Mouse (Mus musculus) forebrain, embryonic 14.5 days (tissue): ENCODE results near the gene Orai3. TPM values are rescaled to one million over a fixed set of nuclear protein-coding genes. Genes with fewer than 3 reads are reported as not detected.

Experiments used
- ATAC-seq: fragments of 200-750 bp; cut with Nextera tagmentation; 2 replicates; pipeline ENCODE4 v1.8.0; 2017; ENCODE audit warnings: mild to moderate bottlenecking, moderate library complexity
- DNase-seq: peaks from one replicate; pipeline ENCODE4 v3.0.0-alpha.2; 2015; ENCODE audit warnings: low spot score
- H3K27ac ChIP-seq: fragments of 300-500 bp; sonication (generic); 2 replicates; pipeline ENCODE4 v1.5.1; 2014; ENCODE audit warnings: low read depth, mild to moderate bottlenecking, control low read depth, low read length, moderate library complexity
- H3K27me3 ChIP-seq: fragments of 300-500 bp; sonication (generic); replicated peaks from 2 replicates; pipeline ENCODE4 v1.6.1; 2014; ENCODE audit warnings: low read length, control low read depth, mixed read lengths; ENCODE audit not compliant: control insufficient read depth, insufficient read depth
- H3K36me3 ChIP-seq: fragments of 300-500 bp; sonication (generic); 2 replicates; pipeline ENCODE4 v1.6.1; 2014; ENCODE audit warnings: low read length, control low read depth; ENCODE audit not compliant: control insufficient read depth, insufficient read depth
- H3K4me1 ChIP-seq: fragments of 300-500 bp; sonication (generic); 2 replicates; pipeline ENCODE4 v1.6.1; 2014; ENCODE audit warnings: antibody characterized with exemption, low read length, control low read depth; ENCODE audit not compliant: control insufficient read depth, insufficient read depth
- H3K4me2 ChIP-seq: fragments of 300-500 bp; sonication (generic); 2 replicates; pipeline ENCODE4 v1.6.1; 2014; ENCODE audit warnings: mild to moderate bottlenecking, control low read depth, low read length
- H3K4me3 ChIP-seq: fragments of 300-500 bp; sonication (generic); 2 replicates; pipeline ENCODE4 v1.5.1; 2014; ENCODE audit warnings: low read depth, low read length, control low read depth
- H3K9ac ChIP-seq: fragments of 300-500 bp; sonication (generic); 2 replicates; pipeline ENCODE4 v1.6.1; 2014; ENCODE audit warnings: mild to moderate bottlenecking, low read length, control low read depth, moderate library complexity
- H3K9me3 ChIP-seq: fragments of 300-500 bp; sonication (generic); replicated peaks from 2 replicates; pipeline ENCODE4 v1.6.1; 2016; ENCODE audit warnings: low read length, control low read depth, mixed read lengths; ENCODE audit not compliant: control insufficient read depth
- WGBS: fragments of 180-500 bp; shearing (Covaris S2); extraction: QIAGEN DNeasy Blood & Tissue Kit; methylation state at CpG from one replicate; pipeline ENCODE4 v1.1.7; 2014; 5-methylcytosine and 5-hydroxymethylcytosine counted together
- polyA plus RNA-seq: library from polyadenylated mRNA; unstranded; fragments of >200 nt; fragmentation: Nextera tagmentation; extraction: Ambion mirVana; gene quantifications from 2 replicates; pipeline ENCODE4 v1.2.1, GENCODE M21; 2014

The Orai3 gene
- polyA plus RNA-seq, 1 experiment from 2014 or later, result 3.3 TPM

GRCm38 (mm10) chr7:127753158-127753557 lies 16.5 kb upstream of the Orai3 start:
- ATAC-seq (no peak), DNase-seq (no peak)
- H3K9me3 ChIP-seq, result no peaks in the 10 kb centered on the region
- WGBS, result 79% methylated on average over 5 of the region's 5 CpGs
- no peaks in the 10 kb centered on the region for H3K27me3 ChIP-seq
- no peak overlapping the region for H3K27ac ChIP-seq
- peaks cover 100% of the 10 kb centered on the region for H3K36me3 ChIP-seq
- no peak overlapping the region for H3K9ac ChIP-seq
- H3K4me3 ChIP-seq, result no peak overlapping the region
- H3K4me1 ChIP-seq, result no peaks in the 10 kb centered on the region
- no peak overlapping the region for H3K4me2 ChIP-seq

GRCm38 (mm10) chr7:127753741-127754140 lies 15.9 kb upstream of the Orai3 start:
- Histone ChIP-seq H3K4me1 (no peaks in the 10 kb centered on the region), H3K9ac (no peak overlapping the region)
- no peak for ATAC-seq

GRCm38 (mm10) chr7:127759716-127760115 lies 9.9 kb upstream of the Orai3 start:
- Histone ChIP-seq H3K36me3 (peaks cover 84% of the 10 kb centered on the region), H3K4me3 (no peak overlapping the region), H3K4me2 (no peak overlapping the region), H3K27ac (no peak overlapping the region), H3K9me3 (no peaks in the 10 kb centered on the region), H3K9ac (no peak overlapping the region), H3K4me1 (no peaks in the 10 kb centered on the region), H3K27me3 (no peaks in the 10 kb centered on the region)
- WGBS, result 83% methylated on average over 6 of the region's 6 CpGs
- DNase-seq (no peak), ATAC-seq (no peak)

More at GRCm38 (mm10) chr7:127753741-127754140, 15.9 kb upstream of the Orai3 start:
- no peak for DNase-seq
- H3K4me3 ChIP-seq, result no peak overlapping the region
- no peak overlapping the region for H3K4me2 ChIP-seq
- no peaks in the 10 kb centered on the region for H3K27me3 ChIP-seq
- WGBS, result 91% methylated on average over 7 of the region's 7 CpGs
- no peaks in the 10 kb centered on the region for H3K9me3 ChIP-seq
- no peak overlapping the region for H3K27ac ChIP-seq
- peaks cover 100% of the 10 kb centered on the region for H3K36me3 ChIP-seq

DNA sequence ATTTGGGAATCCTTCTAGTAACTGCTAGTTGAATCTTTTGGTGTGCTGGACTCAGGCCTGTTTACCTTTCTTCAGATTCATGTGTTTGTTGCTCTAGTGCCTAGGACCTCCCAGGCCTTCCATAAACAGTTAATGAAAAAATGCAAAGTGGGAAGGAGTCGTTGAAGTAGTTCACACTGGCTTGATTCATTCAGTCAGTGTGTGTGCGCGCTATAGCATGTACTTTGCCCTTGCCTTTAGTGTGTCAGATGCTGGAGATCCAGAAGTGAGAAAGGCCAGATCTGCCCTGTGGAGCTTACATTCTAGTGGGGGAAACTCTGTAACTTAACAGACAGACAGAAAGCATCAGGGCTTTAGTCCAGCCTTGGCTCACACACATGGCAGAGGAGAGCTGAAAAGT lies 9.1 kb upstream of the Orai3 start:
- peaks cover 84% of the 10 kb centered on the region for H3K36me3 ChIP-seq

GRCm38 (mm10) chr7:127761026-127761425 lies 8.6 kb upstream of the Orai3 start:
- Histone ChIP-seq H3K9me3 (no peaks in the 10 kb centered on the region), H3K36me3 (peaks cover 84% of the 10 kb centered on the region), H3K9ac (no peak overlapping the region), H3K4me1 (no peaks in the 10 kb centered on the region), H3K27me3 (no peaks in the 10 kb centered on the region), H3K27ac (no peak overlapping the region), H3K4me3 (no peak overlapping the region), H3K4me2 (no peak overlapping the region)
- 42% methylated on average over 7 of the region's 7 CpGs for WGBS
- ATAC-seq (no peak), DNase-seq (peak; percentile 70)

More for the DNA sequence above, 9.1 kb upstream of the Orai3 start:
- WGBS, result 89% methylated on average over 3 of the region's 3 CpGs
- H3K9me3 ChIP-seq, result no peaks in the 10 kb centered on the region
- H3K4me1 ChIP-seq, result no peaks in the 10 kb centered on the region
- H3K4me3 ChIP-seq, result no peak overlapping the region
- ATAC-seq (no peak), DNase-seq (no peak)
- H3K27ac ChIP-seq, result no peak overlapping the region
- H3K9ac ChIP-seq, result no peak overlapping the region
- H3K27me3 ChIP-seq, result no peaks in the 10 kb centered on the region
- H3K4me2 ChIP-seq, result no peak overlapping the region

GRCm38 (mm10) chr7:127763642-127764041 lies 6.0 kb upstream of the Orai3 start:
- WGBS, result 94% methylated on average over 4 of the region's 4 CpGs
- DNase-seq, result no peak
- Histone ChIP-seq H3K4me3 (no peak overlapping the region), H3K27me3 (no peaks in the 10 kb centered on the region), H3K36me3 (peaks cover 83% of the 10 kb centered on the region), H3K4me1 (0 out of 2 replicates have a peak, but pooled peaks cover 1% of the 10 kb centered on the region), H3K4me2 (no peak overlapping the region), H3K27ac (no peak overlapping the region), H3K9me3 (no peaks in the 10 kb centered on the region), H3K9ac (no peak overlapping the region)
- ATAC-seq, result no peak

DNA sequence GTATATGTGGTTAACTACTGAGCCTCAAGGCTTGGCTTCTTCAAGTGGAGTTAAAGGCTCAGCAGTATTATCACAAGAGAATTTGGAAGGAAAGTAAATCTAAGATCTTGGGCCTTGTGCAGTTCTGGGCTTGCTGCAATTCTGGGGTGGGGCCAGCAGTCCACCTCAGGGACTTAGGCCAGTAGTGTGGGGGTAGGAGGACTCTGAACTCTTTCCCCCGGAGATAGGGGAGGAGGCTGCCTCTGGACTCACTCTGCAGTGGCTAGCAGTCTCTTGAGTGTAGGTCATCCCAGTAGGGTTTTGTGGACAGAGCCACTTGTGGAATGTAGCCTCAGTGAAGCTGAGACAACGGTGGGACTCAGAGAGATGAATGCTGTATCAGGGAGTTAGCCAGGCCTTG lies 3.9 kb upstream of the Orai3 start:
- Histone ChIP-seq H3K4me1 (peaks cover 18% of the 10 kb centered on the region; the same call in 1 of the 2 replicates), H3K36me3 (peaks cover 65% of the 10 kb centered on the region), H3K9ac (no peak overlapping the region), H3K27me3 (no peaks in the 10 kb centered on the region), H3K27ac (no peak overlapping the region), H3K4me3 (no peak overlapping the region), H3K4me2 (no peak overlapping the region), H3K9me3 (no peaks in the 10 kb centered on the region)
- no peak for ATAC-seq
- DNase-seq, result no peak
- 92% methylated on average over 2 of the region's 2 CpGs for WGBS

DNA sequence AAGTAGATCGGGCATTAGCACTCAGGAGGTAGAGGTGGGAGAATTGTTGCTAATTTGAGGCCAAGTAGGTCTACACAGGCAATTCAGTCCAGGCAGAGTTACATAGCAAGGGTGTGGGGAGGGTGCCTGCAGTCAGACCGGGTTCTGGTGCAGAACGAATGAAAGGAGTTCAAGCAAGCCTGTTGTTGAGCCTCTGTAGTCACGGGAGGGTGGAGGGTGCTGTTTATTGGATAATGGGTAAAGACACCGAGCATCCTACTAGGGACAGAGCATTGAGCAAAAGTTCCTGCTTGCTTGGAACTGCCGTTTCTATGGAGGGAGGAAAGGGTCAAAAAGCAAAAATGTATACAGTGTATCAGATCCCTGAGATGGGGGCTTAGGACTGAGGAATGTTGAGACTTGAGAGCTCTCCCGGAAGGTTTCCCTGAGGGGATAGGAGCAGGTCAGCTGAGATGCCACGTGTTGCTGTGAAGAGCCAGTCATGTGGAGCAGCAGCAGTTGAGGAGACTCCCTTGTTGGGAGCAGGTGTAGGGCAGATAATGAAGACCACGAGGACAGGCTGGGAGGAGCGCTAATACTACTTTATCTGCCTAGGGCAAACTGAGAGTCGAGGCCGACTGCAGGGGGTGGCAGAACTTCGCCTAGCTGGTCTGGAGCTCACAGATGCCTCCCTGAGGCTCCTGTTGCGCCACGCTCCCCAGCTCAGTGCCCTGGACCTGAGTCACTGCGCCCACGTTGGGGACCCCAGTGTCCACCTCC lies 2.6 kb upstream of the Orai3 start:
- no peaks in the 10 kb centered on the region for H3K27me3 ChIP-seq
- H3K9me3 ChIP-seq, result no peaks in the 10 kb centered on the region
- H3K4me3 ChIP-seq, result no peak overlapping the region
- H3K36me3 ChIP-seq, result peaks cover 59% of the 10 kb centered on the region
- H3K9ac ChIP-seq, result no peak overlapping the region
- no peak overlapping the region for H3K4me2 ChIP-seq
- no peak overlapping the region for H3K27ac ChIP-seq
- DNase-seq, result no peak
- 82% methylated on average over 17 of the region's 17 CpGs for WGBS
- no peak for ATAC-seq
- H3K4me1 ChIP-seq, result peaks cover 21% of the 10 kb centered on the region; the same call in 1 of the 2 replicates

GRCm38 (mm10) chr7:127767671-127768345 lies 1.8 kb upstream of the Orai3 start:
- H3K4me2 ChIP-seq, result no peak overlapping the region
- no peak overlapping the region for H3K4me3 ChIP-seq
- no peak overlapping the region for H3K27ac ChIP-seq
- 92% methylated on average over 19 of the region's 19 CpGs for WGBS
- no peaks in the 10 kb centered on the region for H3K9me3 ChIP-seq
- ATAC-seq, result no peak
- no peak for DNase-seq
- H3K36me3 ChIP-seq, result peaks cover 55% of the 10 kb centered on the region
- H3K4me1 ChIP-seq, result peaks cover 21% of the 10 kb centered on the region; the same call in 1 of the 2 replicates
- H3K9ac ChIP-seq, result no peak overlapping the region
- no peaks in the 10 kb centered on the region for H3K27me3 ChIP-seq
